25 mouse cellular contexts compared by ENCODE assay signal in genomic region chr17:63686361-63686760, GRCm38 (mm10).
DNase-seq lines count a peak whose midpoint lies in the region; ATAC-seq and TF ChIP-seq lines count a peak whose summit lies in the region.
"Had no signal": no experiment of that assay in that cellular context is flagged by ENCODE, and none has a peak within 500 bp of the region (broad histone marks: within the 10 kb centered on the region; RNA-seq: fewer than 3 reads in every experiment).

No protein-coding gene starts in this region.

- no peaks in the 10 kb centered on the region for H3K36me3 ChIP-seq in hindbrain, postnatal 0 days (ENCODE audit: insufficient read depth, low read length)
- H3K36me3 ChIP-seq in hindbrain, embryonic 10.5 days, result no peaks in the 10 kb centered on the region
- H3K36me3 ChIP-seq: embryonic facial prominence, embryonic 10.5 days; embryonic facial prominence, embryonic 13.5 days; forebrain, embryonic 12.5 days; forebrain, embryonic 15.5 days; G1E had no signal

- H3K4me2 ChIP-seq in hindbrain, postnatal 0 days (ENCODE audit: low read depth, low read length), result no peak overlapping the region
- H3K4me2 ChIP-seq: embryonic facial prominence, embryonic 13.5 days; forebrain, embryonic 12.5 days; forebrain, embryonic 15.5 days; heart, embryonic 11.5 days had no signal

- H3K9ac ChIP-seq in hindbrain, postnatal 0 days (replicated peaks; ENCODE audit: low read length), result no peak overlapping the region
- H3K9ac ChIP-seq: embryonic facial prominence, embryonic 13.5 days; forebrain, embryonic 12.5 days; forebrain, embryonic 15.5 days had no signal

- no peak overlapping the region for H3K27ac ChIP-seq in hindbrain, postnatal 0 days
- H3K27ac ChIP-seq in hindbrain, embryonic 10.5 days, result no peak overlapping the region
- H3K27ac ChIP-seq: embryonic facial prominence, embryonic 10.5 days; embryonic facial prominence, embryonic 13.5 days; forebrain, embryonic 12.5 days; forebrain, embryonic 15.5 days; heart, adult 2 months had no signal

- peak; percentile 11; the same call in 1 of the 2 replicates for ATAC-seq in hindbrain, postnatal 0 days
- ATAC-seq: forebrain, embryonic 15.5 days had no signal

- no peak for TF ChIP-seq CTCF in hindbrain, postnatal 0 days (IDR thresholded peaks at IDR 0.05; ENCODE audit: low read depth)

- no peaks in the 10 kb centered on the region for H3K27me3 ChIP-seq in hindbrain, postnatal 0 days (ENCODE audit: insufficient read depth, low read length)
- no peaks in the 10 kb centered on the region for H3K27me3 ChIP-seq in hindbrain, embryonic 10.5 days (ENCODE audit: insufficient read depth, poor library complexity, severe bottlenecking)
- H3K27me3 ChIP-seq: CH12.LX; embryonic facial prominence, embryonic 13.5 days; forebrain, embryonic 12.5 days; forebrain, embryonic 15.5 days; Patski had no signal

- H3K4me3 ChIP-seq in hindbrain, postnatal 0 days (ENCODE audit: low read length), result no peak overlapping the region
- no peak overlapping the region for H3K4me3 ChIP-seq in hindbrain, embryonic 10.5 days
- H3K4me3 ChIP-seq: embryonic facial prominence, embryonic 10.5 days; embryonic facial prominence, embryonic 13.5 days; erythroblast, embryonic 14.5 days; forebrain, embryonic 12.5 days; forebrain, embryonic 15.5 days; heart, adult 2 months had no signal

- H3K9me3 ChIP-seq in hindbrain, postnatal 0 days (ENCODE audit: low read length), result no peaks in the 10 kb centered on the region
- H3K9me3 ChIP-seq in hindbrain, embryonic 10.5 days, result no peaks in the 10 kb centered on the region
- H3K9me3 ChIP-seq: embryonic facial prominence, embryonic 10.5 days; embryonic facial prominence, embryonic 13.5 days; forebrain, embryonic 12.5 days; forebrain, embryonic 15.5 days had no signal

- peak; percentile 29 for DNase-seq in heart, adult 11 months
- no peak for DNase-seq in heart, adult 8-10 months (ENCODE audit: low spot score)
- no peak for DNase-seq in hindbrain, postnatal 0 days (ENCODE audit: low spot score)
- no peak for DNase-seq in hindbrain, embryonic 10.5 days (ENCODE audit: low spot score)
- DNase-seq in ovary, postnatal 36 days (ENCODE audit: low spot score), result peak; percentile 70
- no peak for DNase-seq in ovary, postnatal 10 days (ENCODE audit: low spot score)
- DNase-seq in spleen, adult 18-20 months, result no peak
- DNase-seq: adrenal gland, adult 2 months; adrenal gland, postnatal 14 days; B cell, adult 2 months; cerebellum, adult 11-12 months; cerebellum, adult 8-10 months; cerebellum, postnatal 36 days; embryo, embryonic 11 days; gastrocnemius, postnatal 25 days; heart, adult 2 months had no signal

- WGBS in hindbrain, postnatal 0 days, result 58% methylated on average over 4 of the region's 4 CpGs
- WGBS in hindbrain, embryonic 10.5 days, result 80% methylated on average over 4 of the region's 4 CpGs

- H3K4me1 ChIP-seq in hindbrain, postnatal 0 days (ENCODE audit: insufficient read depth, low read length), result no peaks in the 10 kb centered on the region
- 0 out of 2 replicates have a peak, but pooled peaks cover 5% of the 10 kb centered on the region for H3K4me1 ChIP-seq in hindbrain, embryonic 10.5 days (replicated peaks)
- H3K4me1 ChIP-seq: forebrain, embryonic 12.5 days; forebrain, embryonic 15.5 days had no signal

Comparison
In these comparisons a context has a peak if more than half of its experiments do, and no peak if none do; other contexts are left out.
1. DNase-seq: peak in heart, adult 11 months (single experiment) and ovary, postnatal 36 days (single experiment); none in heart, adult 8-10 months (single experiment), hindbrain, postnatal 0 days (single experiment), hindbrain, embryonic 10.5 days (single experiment), ovary, postnatal 10 days (single experiment) and spleen, adult 18-20 months (0 of 2).